Mouse (Mus musculus) c-Kit-negative CD71-positive TER-119-positive erythroid progenitor cells, embryonic 14.5 days (primary cell): ENCODE results near the gene Ndst2.
A peak's percentile ranks its signal among the peaks of the same experiment; 100 is the strongest.

Source experiments
- DNase-seq: peaks from one replicate; pipeline ENCODE4 v3.0.0-alpha.2; 2013; ENCODE audit warnings: low read depth, low spot score

Ndst2 gene

DNA sequence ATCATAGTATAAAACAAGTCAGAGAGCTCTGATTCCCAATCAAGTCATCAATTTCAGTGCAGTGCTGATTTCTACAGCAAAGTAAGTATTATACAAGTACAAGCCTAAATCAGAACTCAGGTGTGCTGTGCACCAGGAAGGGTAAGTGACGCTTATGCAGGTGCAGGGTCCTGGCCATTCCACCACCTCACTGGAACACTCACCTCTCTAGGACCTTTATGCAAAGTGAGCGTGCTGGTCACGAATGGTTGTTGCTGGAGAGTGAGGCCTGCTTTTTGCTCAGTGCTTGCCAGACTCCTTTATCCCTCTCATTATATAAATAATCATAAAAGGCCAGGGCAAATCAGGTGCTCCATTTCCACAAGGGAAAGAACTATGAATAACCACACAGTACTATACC is 34.0 kb downstream of the Ndst2 start:
- DNase-seq = no peak

DNA sequence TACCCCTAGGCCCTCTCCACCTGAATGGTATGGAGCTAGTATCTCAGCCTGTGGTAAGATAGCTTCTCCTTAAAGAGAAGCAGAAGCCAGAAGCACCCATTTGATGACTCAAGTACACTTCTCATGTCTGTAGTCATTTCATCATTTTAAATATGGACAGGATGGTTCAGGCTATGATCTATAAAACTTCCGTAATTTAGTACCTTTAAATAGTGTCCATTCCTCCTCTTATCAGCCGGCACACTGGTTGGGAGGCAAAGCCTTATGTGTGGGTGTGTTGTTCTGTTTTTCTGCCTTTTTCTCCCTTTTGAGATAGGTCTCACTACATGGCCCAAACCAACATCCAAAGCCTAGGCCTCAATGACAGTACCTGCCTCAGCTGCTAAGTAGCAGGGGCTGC is 35.8 kb downstream of the Ndst2 start:
- DNase-seq = no peak

DNA sequence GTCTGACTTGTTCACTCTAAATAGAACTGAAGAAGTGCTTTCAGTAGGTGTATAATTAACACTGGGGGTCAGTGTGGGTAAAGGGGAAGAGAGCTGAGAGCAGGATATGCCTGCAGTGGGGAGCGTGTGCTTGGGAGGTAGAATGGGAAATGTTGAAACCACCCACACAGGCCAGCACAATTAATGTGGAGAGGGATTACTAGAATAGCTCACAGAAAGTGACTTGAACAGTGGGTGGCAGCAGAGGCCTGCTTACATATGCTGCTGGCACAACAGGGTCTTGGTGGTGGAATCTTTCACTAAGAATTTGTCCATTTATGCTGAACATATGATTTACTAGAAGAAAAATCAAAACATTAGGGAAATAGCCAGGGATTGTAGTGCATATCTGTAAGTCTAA is 37.4 kb downstream of the Ndst2 start:
- no peak for DNase-seq

DNA sequence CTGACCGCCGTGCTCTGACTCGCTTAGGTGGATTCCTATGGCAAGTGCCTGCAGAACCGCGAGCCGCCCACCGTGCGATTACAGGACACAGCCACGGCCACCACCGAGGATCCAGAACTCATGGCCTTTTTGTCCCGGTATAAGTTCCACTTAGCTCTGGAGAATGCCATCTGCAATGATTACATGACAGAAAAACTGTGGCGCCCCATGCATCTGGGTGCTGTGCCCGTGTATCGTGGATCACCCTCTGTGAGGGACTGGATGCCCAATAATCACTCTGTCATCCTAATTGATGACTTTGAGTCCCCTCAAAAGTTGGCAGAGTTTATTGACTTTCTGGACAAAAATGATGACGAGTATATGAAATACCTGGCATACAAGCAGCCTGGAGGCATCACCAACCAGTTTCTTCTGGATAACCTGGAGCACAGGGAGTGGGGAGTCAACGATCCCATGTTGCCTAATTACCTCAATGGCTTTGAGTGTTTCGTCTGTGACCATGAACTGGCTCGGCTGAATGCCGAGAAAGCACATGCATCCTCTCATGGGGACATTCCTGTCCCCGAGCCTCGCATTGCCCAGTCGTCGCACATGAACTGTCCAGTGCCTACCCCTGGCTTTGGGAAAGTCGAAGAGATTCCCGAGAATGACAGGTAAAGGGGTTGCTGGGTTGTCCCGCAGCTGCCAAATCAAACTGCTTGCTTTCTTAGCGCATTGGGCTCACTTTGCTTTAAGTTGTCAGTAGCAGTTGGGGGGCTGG is 38.4 kb downstream of the Ndst2 start:
- no peak for DNase-seq

DNA sequence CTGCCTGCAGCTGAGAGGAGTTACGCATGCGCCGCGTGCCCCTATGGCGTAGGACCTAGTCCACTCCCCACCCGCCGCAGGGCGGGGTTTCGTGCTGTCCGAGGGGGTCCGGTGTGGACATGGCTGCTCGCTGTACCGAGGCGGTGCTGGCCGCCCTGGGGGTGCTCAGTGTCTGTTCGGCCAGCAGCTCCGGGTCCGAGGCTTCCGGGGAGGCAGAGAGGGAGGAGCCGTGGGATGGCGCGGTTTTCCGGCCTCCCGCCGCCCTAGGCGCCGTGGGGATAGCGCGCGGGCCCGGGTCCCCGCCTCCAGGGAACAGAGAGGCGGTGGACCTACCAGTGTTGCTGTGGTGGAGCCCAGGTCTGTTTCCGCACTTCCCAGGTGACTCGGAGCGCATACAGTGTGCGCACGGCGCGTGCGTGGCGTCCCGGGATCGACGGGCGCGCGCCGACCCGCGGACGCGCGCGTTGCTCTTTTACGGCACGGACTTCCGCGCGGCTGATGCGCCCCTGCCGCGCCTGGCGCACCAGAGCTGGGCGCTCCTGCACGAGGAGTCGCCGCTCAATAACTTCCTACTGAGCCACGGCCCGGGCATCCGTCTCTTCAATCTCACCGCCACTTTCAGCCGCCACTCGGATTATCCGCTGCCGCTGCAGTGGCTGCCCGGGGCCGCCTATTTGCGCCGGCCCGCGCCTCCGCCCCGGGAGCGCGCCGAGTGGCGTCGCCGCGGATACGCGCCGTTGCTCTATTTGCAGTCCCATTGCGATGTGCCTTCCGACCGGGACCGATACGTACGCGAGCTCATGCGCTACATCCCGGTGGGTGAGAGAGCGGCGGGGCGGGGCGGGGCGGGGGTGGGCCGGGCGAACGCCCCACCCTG is 39.2 kb downstream of the Ndst2 start, which contains the start of gene Fut11:
Fut11 (plus strand) TSS at position 85 of the 877 bp plus-strand sequence.
- DNase-seq = peak; percentile 65

DNA sequence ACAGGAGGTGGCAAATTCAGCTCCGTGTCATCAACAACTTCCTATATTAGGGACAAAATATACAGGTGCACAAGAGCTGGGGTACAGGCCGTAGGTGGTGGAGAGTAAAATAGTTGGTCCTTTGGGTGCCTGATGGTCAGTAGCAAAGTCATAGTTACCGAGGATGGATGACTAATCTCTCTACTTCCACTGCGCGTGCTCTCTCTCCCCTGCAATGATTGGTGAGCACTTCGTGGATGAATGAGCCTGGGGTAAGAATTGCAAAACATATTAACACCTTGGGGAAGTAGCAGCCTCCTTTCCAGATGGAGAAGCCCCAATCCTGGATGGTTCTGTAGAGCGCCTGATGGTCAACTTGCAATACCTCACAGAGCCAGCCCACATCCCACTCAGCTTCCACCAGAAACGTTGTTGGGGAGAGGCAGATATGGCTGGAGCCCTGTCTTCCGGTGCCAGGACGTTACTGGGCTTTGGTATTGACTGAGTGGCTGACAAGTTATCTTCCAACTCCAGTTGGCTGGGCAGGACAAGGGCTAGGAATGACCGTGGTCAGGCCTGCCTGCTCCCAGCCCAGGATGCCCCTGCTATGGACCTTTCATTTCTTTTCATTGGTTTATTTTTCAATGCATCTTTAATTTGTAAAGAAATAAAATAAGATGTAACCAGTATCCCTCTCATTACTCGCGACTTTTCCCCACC is 40.0 kb downstream of the Ndst2 start:
- no peak for DNase-seq

DNA sequence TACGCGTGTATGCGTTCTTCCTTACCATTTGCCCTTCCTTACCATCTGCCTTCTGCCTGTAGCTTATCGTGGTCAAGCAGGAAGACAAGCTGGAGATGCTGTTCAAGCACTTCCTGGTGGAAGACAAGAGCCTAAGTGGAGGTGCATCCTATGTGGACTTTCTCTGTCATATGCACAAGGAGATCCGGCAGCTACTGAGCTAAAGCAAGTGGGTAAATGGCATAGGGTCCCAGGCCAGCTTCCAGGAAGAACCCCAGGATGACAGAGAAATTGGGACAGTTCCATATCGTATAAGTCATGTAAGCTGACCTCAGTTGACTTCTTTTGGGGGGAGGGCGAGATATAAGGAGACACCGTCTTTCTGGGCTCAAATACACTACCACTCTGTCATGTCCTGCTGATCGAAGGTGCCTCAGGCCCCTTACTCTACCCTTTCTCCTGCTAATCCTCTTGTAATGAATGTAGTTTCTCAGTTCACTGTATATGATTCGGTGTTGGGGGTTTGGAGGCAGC is 40.7 kb downstream of the Ndst2 start:
- no peak for DNase-seq

DNA sequence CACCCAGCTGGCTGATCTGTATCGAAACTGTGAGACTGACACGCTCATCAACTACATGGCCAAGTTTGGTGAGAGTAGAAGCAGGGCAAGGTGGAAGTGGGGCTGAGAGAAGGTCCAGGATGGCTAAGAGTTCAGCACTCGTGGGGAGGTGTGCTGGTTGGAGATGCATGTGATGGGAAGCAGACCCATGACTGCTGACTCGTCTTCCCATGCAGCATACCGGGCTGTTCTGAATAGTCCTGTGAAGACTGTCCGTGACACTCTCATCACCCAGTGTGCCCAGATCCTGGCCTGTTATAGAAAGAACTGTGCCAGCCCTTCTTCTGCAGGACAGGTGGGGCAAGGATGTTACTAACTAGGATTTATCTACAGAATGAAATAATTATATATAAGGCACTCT is 42.6 kb downstream of the Ndst2 start:
- DNase-seq = no peak

DNA sequence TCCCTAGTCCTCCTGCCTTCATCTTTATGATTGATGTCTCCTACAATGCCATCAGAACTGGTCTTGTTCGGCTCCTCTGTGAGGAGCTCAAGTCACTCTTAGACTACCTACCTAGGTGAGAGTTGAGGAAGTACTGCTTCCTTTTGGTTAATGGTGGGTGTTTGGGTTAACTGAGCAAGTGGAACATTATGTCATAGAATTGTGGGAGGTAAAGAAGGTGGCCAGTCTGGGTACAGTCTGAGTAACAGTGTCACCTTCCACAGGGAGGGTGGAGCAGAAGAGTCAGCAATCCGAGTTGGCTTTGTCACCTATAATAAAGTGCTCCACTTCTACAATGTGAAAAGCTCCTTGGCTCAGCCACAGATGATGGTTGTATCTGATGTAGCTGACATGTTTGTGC is 45.4 kb downstream of the Ndst2 start:
- no peak for DNase-seq

DNA sequence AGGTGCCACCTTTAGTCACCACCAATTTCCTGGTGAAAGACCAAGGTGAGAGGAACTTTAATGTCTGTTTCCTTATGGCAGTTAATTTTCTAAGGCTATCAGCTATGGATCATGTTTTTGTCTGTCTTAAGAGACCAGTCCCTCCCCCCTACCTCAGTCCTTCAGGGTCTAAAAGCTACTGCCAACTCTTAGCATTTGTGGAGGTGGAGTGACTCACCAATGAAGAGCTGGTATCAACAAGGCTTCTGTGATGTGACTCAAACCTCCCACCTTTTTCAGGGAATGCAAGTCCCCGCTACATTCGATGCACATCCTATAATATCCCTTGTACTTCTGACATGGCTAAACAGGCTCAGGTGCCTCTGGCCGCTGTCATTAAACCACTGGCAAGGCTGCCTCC is 47.8 kb downstream of the Ndst2 start:
- DNase-seq = no peak

DNA sequence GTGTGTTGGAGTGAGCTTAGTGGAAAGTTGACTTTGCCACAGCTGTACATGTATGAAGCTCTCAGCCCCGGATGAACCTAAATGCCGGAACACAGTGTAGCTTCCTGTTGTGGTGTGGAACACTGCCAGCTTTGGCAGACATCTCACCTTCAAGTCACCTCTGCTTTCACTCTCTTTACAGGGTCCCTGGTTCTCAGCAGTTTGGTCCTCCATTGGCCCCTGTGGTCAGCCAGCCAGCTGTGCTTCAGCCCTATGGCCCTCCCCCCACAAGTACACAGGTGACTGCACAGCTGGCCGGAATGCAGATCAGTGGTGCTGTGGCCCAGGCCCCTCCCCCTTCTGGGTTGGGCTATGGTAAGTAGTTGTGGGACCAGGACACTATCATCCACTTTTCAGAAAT is 51.9 kb downstream of the Ndst2 start:
- no peak for DNase-seq

DNA sequence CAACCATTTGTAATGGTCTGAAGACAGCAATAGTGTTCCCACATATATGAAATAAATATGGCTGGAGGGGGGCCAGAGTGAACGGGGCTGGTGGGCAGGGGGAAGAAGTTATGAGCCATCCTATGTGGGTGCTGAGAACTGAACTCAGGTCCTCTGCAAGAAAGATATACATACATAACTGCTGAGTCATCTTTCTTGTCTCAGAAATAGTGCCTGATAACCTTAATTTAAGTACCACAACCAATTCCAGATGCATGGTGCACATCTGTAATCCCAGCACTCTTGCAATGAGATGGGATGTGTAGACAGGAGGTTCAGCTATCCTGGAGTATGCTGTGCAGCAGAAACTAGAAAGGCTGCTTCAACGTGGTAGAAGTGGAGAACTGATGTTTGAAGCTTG is 52.6 kb downstream of the Ndst2 start:
- DNase-seq = no peak

DNA sequence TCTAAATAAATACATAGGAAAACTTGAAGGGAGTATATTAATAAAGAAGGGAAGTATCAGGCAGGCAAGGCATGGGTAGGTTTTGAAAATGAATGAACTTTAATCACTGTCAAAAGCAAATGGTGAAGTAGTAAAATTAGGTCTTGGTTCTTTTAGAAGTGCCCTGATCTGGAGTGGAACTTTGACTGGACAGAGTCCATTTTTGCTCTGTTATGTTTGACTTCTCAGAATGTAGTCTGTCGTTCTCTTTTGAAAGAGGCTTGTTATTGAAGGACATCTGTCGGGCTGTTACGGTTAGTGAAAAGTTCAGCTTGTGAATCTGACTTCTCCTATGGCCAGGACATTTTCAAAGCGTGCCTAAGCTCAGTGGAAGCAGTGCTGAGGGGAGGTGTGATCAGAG is 56.5 kb downstream of the Ndst2 start:
- DNase-seq = no peak

DNA sequence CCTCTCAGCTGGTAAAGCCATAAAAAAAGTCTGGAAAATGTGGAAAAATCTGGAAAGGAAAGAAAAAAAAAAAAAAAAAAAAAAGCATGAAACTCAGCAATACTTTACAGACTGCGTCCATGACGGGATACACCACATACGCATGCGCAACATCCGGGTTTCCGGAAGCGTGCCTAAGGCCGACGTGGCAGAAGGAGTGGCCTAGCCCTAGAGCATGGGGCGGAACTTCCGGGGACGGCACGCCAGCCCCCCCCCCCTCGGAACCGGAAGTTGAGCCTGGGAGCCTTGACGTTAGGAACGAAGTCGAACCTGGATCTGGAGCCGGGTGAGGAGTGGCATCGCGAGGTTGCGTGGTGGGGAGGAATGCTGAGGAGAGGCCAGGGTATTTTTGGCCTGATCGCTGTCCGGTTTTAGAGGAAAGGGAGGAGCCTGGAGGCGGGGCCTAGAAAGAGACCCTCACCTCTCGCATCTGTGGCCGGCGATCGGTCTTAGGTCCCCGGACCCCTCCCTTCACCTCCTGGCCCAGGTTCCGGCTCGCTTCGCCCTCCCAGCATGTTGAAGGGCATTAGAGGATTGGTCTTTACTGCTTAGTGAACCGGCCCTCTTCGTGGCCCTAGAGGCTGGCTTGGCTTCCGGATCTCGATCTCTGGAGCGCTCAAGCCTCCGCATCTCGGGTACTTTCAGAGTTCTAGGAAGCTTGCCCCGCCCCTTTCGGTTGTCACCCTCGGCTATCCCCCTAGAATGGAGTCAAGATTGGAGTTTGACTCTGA is 60.1 kb downstream of the Ndst2 start, which contains the start of gene Sec24c:
Sec24c (plus strand) TSS at position 245 of the 770 bp plus-strand sequence.
- DNase-seq = peak; percentile 99

DNA sequence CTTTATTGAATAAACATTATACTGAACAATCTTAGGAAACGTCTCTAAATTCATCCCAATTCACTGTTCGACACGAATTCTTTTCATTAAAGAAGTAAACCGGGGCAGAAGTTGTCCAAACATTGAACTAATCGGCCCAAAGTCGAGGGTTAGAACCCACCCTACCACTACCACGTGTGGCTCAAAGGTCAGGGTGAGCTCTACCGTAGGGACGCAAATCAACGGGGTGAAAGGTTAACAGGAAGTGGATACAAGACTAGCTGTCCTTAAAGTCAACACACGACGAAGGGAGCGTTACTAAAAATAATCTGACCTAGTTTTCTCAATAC is 60.7 kb downstream of the Ndst2 start:
- no peak for DNase-seq
